Mouse (Mus musculus): ENCODE measurements at regions not wholly inside any gene's neighbourhood (a gene's known extent, or its start where the extent isn't known, plus 50 kb on each side); places are given as distances from the start of the nearest gene placed in this dataset.

DNA sequence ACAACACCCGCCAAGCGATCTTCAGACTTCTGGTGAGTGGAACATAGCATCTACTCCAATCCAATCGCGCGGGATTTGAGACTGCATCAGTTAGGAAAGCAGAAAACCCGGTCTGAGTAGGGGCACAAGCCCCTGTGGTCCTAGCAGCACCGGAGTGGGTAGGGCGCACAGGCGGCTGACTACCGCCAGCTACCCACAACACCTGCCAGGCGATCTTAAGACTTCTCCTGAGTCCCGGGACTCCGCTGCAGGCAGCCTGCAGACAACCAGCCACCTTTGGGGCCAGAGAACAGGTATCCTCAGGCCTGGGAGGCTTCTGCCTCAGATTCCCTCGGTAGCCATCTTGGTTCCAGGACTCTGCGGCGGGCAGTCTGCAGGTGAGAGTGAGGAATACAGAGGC lies 208.2 kb upstream of the Pdzrn3 start:
- DNase-seq = no peak

DNA sequence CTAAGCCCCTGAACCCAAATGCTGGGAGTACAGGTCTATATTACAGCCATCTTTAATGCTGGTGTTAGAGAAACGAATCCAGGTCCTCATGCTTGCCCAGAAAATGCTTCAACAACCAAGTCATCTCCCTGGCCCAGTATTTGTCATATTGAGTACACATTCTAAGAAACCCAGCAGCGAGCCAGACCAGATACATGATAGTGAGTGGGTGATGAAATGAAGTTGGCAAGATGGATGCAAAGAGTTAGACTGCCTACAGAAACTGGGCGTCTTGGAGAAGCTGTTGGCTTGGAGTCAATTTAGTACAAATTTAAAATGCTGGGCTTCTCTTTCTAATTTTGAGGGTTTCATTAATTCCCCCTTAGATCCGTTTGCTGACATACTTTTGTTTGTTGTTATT lies 203.1 kb upstream of the Pdzrn3 start:
- DNase-seq = no peak

DNA sequence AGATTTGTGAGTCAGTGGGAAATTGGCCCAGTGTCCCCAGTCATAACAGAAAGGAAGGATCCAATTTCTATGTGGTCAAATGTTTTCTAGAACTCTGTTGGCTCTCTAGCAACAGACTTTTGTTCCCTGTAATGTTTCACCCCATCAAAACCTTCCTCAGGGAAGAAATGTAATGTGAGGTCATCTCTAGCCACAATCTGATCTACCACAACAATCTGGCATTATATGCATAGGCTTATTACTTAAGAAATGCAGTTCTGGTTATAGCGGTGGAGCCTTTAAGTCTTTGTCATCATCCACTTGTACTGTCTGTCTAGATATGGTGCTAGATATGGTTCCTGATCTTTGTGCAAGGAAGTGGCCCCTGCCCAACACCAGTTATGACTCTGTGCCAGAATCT lies 178.4 kb upstream of the Pdzrn3 start:
- no peak for DNase-seq

DNA sequence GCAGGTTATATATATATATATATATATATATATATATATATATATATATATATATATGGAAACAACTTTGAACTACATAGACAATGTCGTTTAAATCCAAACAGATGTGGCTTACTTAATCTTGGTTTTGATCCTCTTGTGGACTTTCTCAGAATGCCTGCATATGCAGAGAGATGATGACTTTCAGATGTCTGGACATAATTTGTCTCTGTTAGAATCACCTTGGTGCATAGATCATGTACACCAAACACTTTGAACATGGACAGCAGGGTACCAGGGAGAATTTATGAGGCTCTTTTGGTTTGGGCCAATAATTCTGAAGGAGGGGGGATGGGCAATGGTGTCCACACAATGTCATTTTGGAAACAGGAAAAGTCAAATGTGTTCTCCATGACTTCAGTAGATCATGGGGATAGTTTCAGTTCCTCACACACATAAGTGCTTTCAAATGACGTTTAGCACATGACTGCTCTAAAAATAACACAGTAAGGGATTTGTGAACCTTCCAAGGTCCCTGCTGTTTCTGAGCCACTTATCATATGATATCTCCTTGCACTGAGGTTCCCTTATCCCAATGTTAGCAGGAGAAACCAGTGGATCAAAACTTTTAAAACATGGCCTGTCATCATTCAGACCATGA lies 177.4 kb upstream of the Pdzrn3 start:
- DNase-seq = no peak

GRCm38 (mm10) chr6:101550501-101551268 lies 173.0 kb upstream of the Pdzrn3 start:
- no peak for DNase-seq

- DNase-seq = no peak
Observed at GRCm38 (mm10) chr6:101537581-101537980, 159.9 kb upstream of the Pdzrn3 start.

DNA sequence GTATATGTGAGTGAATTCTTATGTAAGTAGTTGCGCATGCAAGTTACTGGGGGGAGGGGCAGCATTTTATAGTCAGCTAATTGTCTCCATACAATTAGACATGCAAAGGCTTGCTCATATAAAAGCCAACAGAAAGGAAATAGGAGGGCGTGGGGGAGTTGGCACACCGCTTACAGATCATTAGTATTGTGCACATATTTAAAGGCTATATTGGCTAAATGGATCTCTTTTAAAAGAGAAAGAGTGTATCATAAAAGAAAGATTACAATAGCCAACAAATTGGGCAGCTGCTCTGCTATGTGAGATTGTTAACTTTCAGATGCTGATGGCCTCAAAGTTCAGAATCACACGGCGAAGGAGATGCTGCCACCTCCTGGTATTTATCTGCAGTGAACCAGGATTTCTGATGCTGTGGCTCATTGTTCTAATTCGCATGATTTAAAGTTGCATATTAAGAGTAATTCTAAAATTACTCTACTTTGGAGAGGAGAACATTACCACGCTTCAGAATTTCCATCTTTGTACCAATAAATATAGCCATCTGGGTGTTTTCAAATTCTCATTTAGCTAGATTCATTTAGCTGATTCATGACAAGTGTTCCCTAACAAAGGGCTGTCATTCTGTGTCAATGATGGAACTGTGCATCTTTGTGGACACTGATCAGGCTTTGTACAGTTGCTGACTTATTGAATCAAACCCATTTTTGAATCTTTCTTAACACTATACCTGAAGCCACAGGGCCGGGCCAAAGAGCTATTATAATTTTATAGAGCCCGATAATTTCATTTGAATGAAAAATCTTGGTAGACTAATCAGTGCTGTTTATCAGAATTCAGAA lies 156.7 kb upstream of the Pdzrn3 start:
- DNase-seq = no peak

GRCm38 (mm10) chr6:101532436-101532835 lies 154.7 kb upstream of the Pdzrn3 start:
- DNase-seq = no peak

- no peak for DNase-seq
Observed at GRCm38 (mm10) chr6:101531914-101532313, 154.2 kb upstream of the Pdzrn3 start.

DNA sequence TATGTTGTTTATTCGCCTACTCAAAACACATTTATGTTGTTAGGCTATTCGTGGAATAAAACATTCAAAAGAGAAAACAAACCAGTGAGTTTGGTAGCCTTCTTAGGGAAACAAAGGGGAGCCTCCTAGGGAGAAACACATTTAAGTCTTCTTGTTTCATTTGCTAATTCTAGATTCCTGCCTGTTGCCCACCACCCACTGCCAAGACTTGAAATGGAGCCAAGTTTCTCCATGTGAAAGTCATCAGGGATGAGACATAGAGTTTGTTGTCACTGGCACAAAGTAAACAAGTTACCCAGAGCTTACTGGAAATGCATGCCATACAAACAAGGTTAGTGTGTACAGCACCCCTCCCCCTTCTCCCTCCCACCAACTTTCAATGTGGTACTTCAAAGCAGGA lies 147.4 kb upstream of the Pdzrn3 start:
- DNase-seq = no peak

- no peak for DNase-seq
Observed at GRCm38 (mm10) chr6:101521316-101521715, 143.6 kb upstream of the Pdzrn3 start.

- no peak for DNase-seq
Observed at GRCm38 (mm10) chr6:101520755-101521154, 143.1 kb upstream of the Pdzrn3 start.

DNA sequence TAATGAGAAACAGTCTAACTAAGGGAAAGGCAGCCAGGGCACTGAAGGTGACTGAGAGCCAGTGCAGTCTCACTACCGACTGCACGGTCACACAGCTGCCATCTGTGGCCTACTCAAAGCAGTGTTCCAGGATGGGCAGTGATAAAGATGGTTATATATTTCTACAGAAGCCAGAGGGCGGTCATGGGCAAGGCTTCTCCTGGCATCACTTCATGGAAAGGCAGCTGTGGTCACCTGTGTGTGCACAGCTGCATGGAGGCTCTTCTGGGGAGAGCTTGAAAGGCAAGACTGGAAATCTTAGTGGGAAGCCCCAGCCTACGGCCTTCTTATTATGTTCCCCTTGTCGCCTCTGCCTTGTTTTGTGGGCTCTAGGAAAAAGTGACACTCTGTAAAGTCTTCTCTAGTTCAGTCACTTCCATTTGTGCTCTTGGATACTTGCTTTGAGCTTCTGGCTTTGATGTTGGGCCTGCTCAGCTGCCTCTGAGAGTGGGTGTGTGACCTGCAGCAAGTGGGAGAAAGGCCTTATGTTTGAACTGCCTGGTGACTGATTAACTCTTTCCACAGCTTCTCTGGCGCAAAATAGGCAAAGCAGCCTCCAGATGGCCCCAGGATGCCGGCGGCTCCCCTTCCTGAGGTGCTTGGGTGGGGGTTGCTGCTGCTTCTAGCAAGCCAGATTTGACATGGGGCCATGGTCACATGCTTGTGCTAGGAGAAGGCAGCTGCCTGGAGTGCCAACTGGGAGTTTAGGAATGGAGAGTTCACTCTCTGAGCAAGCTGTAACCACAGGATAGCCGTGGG lies 141.4 kb upstream of the Pdzrn3 start:
- DNase-seq = no peak

DNA sequence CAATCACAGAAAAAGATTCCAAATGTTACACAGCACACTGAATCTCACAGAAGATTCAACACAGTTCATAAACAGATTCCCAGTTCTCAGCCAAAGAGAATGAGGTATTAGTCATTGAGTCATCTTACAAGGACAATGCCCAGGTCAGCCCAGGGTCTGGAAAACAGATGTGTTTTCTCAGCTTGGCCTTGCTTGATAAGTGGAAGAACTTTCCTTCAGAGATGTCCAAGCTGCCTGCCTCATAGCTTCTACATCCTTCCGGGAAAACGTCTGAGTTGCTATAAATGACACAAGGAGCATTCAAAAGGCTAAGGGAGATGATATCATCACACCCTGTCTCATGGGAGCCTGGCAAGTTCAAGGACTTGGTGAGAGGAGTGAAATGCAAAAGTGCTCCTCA lies 139.9 kb upstream of the Pdzrn3 start:
- DNase-seq = no peak

- no peak for DNase-seq
Observed at GRCm38 (mm10) chr6:101513696-101514095, 136.0 kb upstream of the Pdzrn3 start.

- DNase-seq = no peak
Observed at GRCm38 (mm10) chr6:101502149-101502548, 124.5 kb upstream of the Pdzrn3 start.

- no peak for DNase-seq
Observed at GRCm38 (mm10) chr6:101501716-101502115, 124.0 kb upstream of the Pdzrn3 start.

GRCm38 (mm10) chr6:101500202-101500601 lies 122.5 kb upstream of the Pdzrn3 start:
- no peak for DNase-seq

DNA sequence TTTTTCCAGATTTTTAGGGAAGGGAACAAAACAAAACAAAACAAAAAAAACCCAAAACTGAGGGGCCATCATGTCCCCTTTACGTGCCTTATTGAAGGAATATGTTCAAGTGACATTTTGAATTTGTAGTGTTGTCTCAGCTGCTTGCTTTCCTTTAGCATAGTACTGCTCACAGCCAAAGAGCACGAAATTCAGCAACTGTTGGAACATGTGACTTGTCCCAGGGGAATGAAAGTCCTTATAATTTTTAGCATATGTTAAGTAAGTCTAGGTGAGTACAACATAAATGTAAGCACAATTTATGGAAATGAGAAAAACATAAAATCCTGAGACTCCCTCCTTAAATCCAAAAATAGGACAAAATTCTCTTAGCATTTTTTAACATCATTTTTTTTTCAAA lies 110.8 kb upstream of the Pdzrn3 start:
- no peak for DNase-seq

- DNase-seq = no peak
Observed at GRCm38 (mm10) chr6:101484526-101485287, 107.0 kb upstream of the Pdzrn3 start.

GRCm38 (mm10) chr6:101482635-101483465 lies 105.2 kb upstream of the Pdzrn3 start:
- peak; percentile 3 for DNase-seq
